Mouse (Mus musculus) brain, embryonic 14.5 days (tissue): ENCODE results near the gene Ptcd2.

ENCODE experiments used
- CTCF ChIP-seq: fragments of 200-500 bp; IDR thresholded peaks from 2 replicates; pipeline ENCODE4 v1.5.1; 2012; ENCODE audit warnings: inconsistent platforms, mild to moderate bottlenecking, moderate library complexity, borderline replicate concordance; ENCODE audit not compliant: insufficient read depth, insufficient read length; ENCODE audit errors: extremely low read depth
- POLR2A ChIP-seq: fragments of 200-500 bp; IDR thresholded peaks from 2 replicates; pipeline ENCODE4 v1.6.1; 2012; ENCODE audit warnings: mild to moderate bottlenecking, inconsistent platforms, borderline replicate concordance; ENCODE audit not compliant: poor library complexity, insufficient read depth, insufficient read length, severe bottlenecking; ENCODE audit errors: extremely low read depth

GRCm38 (mm10) chr13:99283916-99284315 lies 60.6 kb downstream of the Ptcd2 start:
- TF ChIP-seq POLR2A (no peak), CTCF (no peak)
